Mouse (Mus musculus) splenic B cell, adult 2 months (primary cell): ENCODE data around the gene Alg5.
"Not testable (repeated sequence)": the region's sequence is repeated elsewhere in the genome, so short reads cannot be mapped to it uniquely, and the experiment has no call there.

Source experiments
- DNase-seq: peaks from one replicate; pipeline ENCODE4 v3.0.0-alpha.2; 2011; ENCODE audit warnings: low read depth, low spot score
- H3K27me3 ChIP-seq: 2 replicates; pipeline ENCODE4 v1.6.1; 2012; ENCODE audit warnings: mild to moderate bottlenecking, low read length, moderate library complexity, mixed read lengths; ENCODE audit not compliant: control insufficient read depth, poor library complexity, insufficient read depth, severe bottlenecking
- H3K36me3 ChIP-seq: 2 replicates; pipeline ENCODE4 v1.6.1; 2012; ENCODE audit warnings: mild to moderate bottlenecking, low read length, moderate library complexity, mixed read lengths; ENCODE audit not compliant: control insufficient read depth, poor library complexity, insufficient read depth, severe bottlenecking

Alg5 gene

DNA sequence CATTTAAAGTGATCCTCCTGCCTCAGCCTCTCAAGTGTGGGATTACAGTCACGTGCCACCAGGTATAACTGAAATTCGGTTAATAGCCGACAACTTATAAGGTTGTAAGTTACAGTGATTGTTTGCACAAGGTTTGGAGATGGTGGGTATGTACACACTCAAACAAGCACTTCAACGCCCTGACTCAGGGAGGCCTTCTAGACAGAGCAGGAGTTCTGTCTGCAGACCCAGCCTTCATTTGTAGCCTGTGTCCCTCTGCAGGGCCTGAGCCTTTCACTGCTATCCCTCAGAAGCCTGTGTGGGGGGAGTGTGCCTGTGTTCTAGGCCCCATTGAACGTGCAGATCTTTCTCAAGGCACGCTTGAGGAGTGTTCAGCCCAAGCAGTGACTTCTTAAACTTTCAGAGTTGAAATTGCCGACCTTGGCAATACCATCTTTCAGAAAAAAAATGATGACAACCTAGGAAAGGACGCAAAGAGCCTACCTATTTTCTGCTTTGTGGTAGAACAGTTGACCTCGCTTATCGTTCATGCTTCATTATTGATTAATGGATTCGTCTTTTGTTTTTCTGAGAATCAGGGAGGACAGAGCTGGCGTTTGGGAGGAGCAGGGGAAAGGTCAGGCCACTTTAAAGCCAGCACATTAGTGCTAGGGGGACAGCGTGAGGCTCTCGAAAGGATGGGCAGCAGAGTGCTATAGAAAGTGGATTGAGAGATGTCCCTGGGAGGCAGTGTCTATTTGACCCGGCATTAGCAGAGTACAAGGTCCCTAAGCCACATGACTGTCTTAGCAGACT, 25.2 kb downstream of the Alg5 start:
- H3K27me3 ChIP-seq = peaks cover 2% of the 10 kb centered on the region; the same call in 1 of the 2 replicates
- DNase-seq = no peak
- H3K36me3 ChIP-seq = no peaks in the 10 kb centered on the region

DNA sequence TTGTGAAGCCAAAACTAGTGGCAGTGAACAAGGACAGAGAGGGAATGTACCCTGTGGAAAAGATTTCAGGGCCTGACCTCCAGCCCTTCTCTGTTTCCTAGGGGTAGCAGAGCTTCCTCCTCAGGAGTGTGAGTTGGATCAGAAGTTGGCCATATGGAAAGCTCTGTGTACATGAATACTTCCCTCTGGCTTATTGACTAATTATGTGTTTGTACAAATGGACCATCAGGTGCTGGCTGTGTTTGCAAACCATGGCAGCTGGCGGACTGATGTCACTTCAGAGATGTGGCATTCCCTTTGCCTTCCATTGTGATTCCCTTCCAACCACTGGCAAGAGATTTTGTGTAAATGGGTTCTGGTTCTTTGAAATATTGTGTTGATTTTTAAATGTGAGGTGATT, 25.9 kb downstream of the Alg5 start:
- no peaks in the 10 kb centered on the region for H3K36me3 ChIP-seq

DNA sequence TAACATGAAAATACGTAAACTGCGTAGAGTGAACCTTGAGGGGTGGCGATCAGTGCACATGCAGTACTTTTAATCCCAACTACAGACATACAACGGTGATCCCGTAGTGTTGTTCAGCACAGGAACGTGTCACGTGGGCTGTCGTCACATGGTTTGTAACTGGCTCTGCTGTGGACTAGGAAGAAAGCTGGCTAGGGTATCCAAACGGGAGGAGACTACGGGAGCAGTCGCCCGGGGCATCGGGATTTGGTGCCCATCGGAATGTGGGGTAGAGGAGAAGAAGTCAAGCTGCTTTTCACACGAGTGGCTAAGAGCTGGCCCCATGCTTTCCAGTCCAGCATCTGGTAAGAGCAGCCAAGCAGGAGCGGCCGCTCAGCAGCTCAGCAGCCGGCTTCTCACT, 29.1 kb downstream of the Alg5 start:
- Histone ChIP-seq H3K36me3 (no peaks in the 10 kb centered on the region), H3K27me3 (no peaks in the 10 kb centered on the region)
- DNase-seq = no peak

More for the DNA sequence above, 25.9 kb downstream of the Alg5 start:
- no peak for DNase-seq
- H3K27me3 ChIP-seq = peaks cover 1% of the 10 kb centered on the region; the same call in 1 of the 2 replicates

DNA sequence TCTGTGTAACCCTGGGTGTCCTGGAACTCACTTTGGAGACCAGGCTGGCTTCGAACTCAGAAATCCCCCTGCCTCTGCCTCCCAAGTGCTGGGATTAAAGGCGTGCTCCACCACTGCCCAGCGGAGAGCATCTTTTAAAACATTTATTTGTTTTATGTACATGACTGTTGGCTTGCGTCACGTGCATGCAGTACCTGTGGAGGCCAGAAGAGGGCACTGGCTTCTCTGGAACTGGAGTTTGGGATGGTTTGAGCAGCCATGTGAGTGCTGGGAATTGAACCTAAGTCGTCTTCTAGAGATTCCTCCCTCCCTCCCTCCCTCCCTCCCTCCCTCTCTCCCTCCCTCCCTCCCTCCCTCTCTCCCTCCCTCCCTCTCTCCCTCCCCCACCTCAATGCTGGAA, 30.2 kb downstream of the Alg5 start:
- H3K36me3 ChIP-seq, H3K27me3 ChIP-seq: not testable (repeated sequence)
- DNase-seq = peak; percentile 7

DNA sequence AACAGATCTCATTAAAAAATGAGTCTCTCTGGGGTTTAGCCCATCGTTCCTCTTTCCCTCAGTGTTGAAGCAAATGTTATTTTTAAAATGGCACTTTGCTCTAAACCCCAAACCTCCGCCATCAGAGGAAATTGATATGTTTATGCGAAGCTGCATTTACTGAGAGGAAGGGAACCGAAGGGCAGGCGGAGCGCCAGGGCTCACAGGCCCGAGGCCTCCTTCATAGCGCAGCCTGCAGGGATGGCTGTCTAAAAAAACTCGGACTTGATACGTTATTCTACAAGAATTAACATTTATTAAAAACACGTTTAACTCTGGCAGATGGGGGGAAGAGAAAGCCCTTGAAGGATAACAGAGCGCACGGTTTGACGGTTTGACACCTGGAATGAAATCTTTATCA, 30.7 kb downstream of the Alg5 start:
- DNase-seq = no peak
- Histone ChIP-seq H3K27me3 (no peaks in the 10 kb centered on the region), H3K36me3 (no peaks in the 10 kb centered on the region)

DNA sequence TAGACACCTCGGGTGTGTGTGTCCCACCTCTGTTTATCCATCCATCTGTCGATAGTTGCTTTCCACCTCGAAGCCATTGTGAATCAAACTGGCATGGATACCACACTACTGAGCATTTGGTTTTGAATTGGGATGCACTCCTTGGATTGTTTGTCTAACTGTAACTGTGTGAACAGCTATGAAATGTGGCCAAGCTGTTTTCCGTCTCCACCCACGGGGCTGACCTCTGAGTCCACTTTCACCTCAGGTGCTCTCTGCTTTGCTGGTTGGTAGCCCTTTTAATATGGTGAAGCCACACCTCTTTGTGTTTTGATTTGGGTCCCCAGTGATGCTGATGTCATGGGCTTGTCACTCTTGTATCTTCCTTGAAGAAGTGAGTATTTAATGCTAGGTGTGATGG, 31.5 kb downstream of the Alg5 start:
- H3K36me3 ChIP-seq = no peaks in the 10 kb centered on the region
- DNase-seq = no peak
- no peaks in the 10 kb centered on the region for H3K27me3 ChIP-seq

DNA sequence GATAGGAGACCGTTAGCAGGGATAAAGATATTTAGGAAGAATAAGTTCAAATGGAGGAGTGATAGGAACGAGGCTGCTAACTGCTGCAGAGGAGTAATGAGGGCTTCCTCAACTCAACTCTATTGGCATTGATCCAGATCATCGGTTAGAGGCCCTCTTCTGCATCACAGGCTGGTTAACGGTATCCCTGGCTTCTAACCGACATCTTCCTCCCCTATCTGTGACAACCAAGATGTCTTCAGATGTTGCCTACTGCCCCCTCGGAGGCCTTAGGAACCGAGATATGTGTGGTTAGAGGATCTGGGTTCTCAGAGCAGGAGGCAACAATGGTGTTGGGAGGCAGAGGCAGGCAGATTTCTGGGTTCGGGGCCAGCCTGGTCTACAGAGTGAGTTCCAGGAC, 33.3 kb downstream of the Alg5 start:
- Histone ChIP-seq H3K27me3 (no peaks in the 10 kb centered on the region), H3K36me3 (no peaks in the 10 kb centered on the region)
- no peak for DNase-seq

DNA sequence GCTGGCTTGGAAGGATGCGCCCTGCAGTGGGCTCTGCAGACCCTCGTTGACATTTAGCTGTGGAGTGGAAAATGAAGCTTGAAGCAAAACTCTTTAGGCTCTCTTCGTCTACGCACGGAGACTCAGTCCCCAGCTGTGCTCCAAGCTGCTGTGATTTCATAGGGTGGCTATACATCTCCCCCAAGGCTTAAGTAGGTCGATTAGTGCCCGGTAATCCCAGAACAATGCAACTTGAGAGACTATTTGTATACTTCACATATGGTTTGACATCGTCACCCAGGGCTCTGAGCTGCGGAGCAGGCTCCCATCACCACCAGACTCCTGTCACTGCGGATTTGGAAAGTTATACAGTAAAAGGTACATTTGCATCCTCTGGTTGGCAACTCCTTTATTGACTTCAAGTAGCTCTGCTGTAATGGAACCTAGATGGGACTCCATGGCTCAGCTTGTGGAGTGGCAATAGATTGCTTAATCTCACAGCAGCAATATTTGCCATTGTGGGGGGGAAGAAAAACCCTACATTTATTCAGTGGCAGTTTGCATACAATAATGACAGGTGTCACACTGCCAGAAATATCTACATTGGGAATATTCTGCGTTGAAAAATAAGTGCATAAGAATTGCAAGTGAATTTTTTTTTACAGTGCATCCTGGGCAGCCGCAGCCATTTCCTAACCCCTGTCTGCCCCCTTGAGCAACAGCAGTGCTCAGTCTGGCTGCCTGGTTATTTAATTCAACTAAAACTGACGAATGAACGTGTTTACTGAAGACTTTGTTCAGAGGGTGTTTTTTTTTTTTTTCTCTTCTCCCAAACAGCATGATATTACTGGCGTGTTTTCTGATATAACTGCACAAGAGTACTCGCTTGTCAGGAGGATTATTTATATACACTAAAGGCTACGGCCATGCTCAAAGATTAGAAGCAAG, 34.3 kb downstream of the Alg5 start:
- no peaks in the 10 kb centered on the region for H3K36me3 ChIP-seq
- no peaks in the 10 kb centered on the region for H3K27me3 ChIP-seq
- DNase-seq = no peak

DNA sequence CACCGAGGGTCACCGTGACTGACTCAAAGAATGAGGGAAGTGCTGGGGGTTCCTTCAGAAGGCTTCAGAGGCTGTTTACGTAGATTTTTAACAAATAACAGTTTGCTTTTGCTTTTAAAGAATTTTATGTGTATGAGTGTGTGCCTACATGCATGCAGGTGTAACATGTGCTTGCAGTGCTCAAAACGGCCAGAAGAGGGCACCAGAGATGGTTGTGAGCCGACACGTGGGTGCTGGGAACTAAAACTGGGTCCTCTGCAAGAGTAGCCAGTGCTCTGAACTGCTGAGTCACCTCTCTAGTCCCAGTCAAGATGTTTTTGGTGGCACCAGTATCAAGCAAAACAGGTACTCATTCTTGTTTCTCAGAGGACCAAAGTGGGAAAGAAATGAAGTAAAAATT, 38.3 kb downstream of the Alg5 start:
- DNase-seq = no peak
- no peaks in the 10 kb centered on the region for H3K27me3 ChIP-seq
- no peaks in the 10 kb centered on the region for H3K36me3 ChIP-seq

DNA sequence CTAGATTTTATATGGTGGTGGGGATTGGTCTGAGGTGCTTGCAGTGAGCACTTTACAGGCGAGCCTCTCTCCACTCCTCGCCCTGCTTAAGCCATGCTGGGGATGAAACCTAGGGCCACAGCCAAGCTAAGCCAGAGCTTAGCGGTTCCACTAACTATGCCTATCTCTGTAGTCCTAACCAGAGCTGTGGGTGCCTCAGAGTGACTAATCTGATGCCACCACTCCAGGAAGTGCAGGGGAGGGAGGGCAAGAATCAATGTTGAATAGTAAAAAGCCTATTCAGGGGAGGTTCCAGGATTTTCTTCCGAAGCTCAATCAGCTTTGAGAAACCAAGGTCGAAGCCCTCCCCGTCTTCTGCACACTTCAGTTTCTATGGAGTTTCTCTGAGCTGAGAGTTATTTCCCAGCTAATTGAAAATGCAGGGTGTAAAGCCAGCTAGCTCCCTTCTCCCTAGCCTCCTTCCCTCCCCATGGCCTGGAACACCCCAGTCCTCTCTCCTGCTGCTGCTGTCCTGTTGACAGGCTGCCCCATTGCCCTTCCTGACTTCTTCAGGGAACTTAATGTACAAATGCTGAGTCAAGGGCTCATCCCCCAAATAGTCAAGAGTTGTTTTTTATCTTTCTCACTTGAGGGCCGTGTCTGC, 40.8 kb downstream of the Alg5 start:
- H3K36me3 ChIP-seq = no peaks in the 10 kb centered on the region
- H3K27me3 ChIP-seq = no peaks in the 10 kb centered on the region
- DNase-seq = no peak

DNA sequence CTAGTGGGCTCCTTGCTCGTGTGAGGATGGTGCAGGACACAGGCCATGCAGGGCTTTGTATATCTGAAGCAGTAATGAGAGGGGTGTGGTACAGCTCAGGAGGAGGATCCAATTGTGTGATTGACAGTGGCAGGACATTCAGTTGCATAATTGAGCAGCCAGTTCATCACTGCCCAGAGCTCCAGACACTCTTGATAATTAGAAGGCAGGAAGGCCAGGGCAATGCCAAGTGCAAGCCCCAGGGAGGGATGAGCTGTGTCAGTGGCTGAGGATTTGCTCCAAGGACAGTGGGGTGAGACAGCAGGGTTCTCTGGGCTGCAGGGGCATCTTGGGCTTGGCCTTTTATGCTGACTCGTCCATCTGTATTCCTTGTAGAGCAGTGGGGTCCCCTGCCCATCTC, 55.3 kb downstream of the Alg5 start:
- no peak for DNase-seq
- H3K27me3 ChIP-seq = no peaks in the 10 kb centered on the region

DNA sequence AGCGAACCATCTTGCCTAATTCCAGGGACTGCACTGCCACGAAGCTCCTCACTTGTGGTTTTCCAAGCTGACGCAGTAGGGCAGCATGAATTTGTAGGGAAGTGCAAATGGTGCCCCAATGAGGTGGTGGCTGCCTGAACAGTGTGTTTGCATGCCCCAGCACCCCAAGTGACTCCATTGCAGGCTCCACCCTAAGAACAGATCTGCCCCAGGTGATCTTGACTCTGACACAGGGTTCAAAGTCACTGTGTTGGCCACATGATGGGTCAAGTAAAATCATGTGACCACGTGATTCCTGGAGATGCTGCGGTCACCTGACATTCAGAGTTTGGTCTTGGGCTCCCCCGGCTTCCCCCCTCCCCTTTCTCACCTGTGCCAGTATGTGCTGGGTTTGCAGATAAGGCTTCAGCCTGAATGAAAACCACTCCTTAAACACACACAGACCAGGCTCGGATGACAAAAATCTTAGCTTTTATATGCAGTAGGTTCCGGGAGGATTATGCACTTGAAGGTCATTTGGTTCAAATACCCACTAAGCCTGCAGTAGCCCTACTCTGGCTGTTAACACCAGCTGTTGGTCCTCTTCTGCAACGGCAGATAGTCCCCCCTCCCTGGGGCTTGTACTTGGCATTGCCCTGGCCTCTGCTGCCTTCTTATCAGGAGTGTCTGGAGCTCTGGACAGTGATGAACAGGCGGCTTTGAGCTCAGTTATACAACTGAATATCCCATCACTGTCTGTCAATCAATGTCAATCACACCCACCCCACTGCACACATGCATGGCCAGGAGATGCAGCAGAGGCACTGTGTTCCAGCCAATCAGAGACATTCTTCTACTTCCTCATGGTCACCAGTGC, 56.7 kb downstream of the Alg5 start:
- H3K36me3 ChIP-seq = no peaks in the 10 kb centered on the region
- no peak for DNase-seq
- H3K27me3 ChIP-seq = no peaks in the 10 kb centered on the region

More for the DNA sequence above, 55.3 kb downstream of the Alg5 start:
- no peaks in the 10 kb centered on the region for H3K36me3 ChIP-seq

DNA sequence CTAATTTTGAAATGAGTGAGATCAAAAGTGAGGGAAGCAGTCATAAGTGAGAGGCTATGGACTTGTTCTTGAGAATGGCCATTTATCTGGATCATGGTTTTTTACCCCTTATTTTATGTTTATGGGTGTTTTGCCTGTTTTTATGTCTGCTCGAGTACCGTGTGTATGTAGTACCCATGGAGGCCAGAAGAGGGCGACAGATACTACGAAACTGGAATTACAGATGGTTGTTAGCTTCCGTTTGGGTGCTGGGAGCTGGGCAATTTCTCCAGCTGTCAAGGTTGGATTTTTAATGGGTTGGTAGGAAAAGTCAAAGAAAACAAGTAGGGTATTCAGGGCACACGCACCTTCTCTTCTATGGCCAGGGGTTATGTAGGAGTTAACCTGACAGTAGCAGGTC, 58.4 kb downstream of the Alg5 start:
- DNase-seq = peak; percentile 28
- H3K27me3 ChIP-seq = no peaks in the 10 kb centered on the region
- no peaks in the 10 kb centered on the region for H3K36me3 ChIP-seq

DNA sequence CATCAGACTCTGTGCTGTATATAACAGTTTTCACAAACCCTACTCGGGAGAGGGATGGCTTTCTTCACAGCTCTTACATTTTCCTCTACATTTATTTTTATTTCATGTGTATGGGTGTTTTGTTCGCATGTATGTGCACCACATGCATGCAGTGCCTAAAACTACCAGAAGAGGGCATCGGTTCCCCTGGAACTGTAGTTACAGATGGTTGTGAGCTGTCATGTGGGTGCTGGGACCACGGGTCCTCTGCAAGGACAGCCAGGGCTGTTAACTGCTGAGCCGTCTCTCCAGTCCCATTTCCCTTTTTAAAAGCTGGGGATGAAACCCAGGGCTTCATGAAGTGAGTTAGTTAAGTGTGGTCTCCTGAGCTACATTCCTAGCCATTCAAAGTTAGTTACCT, 60.0 kb downstream of the Alg5 start:
- H3K27me3 ChIP-seq = no peaks in the 10 kb centered on the region
- peak; percentile 24 for DNase-seq
- no peaks in the 10 kb centered on the region for H3K36me3 ChIP-seq
